Comparison of ENCODE assay signal across 18 mouse cellular contexts in genomic region chr13:98626736-98627135, GRCm38 (mm10). TPM values are rescaled to one million over a fixed set of nuclear protein-coding genes. Genes with fewer than 3 reads are reported as not detected.
DNase-seq lines count a peak whose midpoint lies in the region; ATAC-seq and TF ChIP-seq lines count a peak whose summit lies in the region.
"Had no signal": no experiment of that assay in that cellular context is flagged by ENCODE, and none has a peak within 500 bp of the region (broad histone marks: within the 10 kb centered on the region; RNA-seq: fewer than 3 reads in every experiment).

No protein-coding gene starts in this region.

- H3K9me3 ChIP-seq in intestine, embryonic 15.5 days = no peaks in the 10 kb centered on the region
- no peaks in the 10 kb centered on the region for H3K9me3 ChIP-seq in kidney, embryonic 16.5 days (ENCODE audit: low read length)
- H3K9me3 ChIP-seq in limb, embryonic 14.5 days (ENCODE audit: control insufficient read depth, low read length) = no peaks in the 10 kb centered on the region
- H3K9me3 ChIP-seq: forebrain, embryonic 13.5 days; heart, embryonic 12.5 days; limb, embryonic 15.5 days; neural tube, embryonic 13.5 days had no signal

- no peak overlapping the region for H3K4me3 ChIP-seq in intestine, embryonic 15.5 days (replicated peaks)
- peak overlapping the region; percentile 12; the same call in 1 of the 2 replicates for H3K4me3 ChIP-seq in kidney, embryonic 16.5 days (ENCODE audit: low read length)
- H3K4me3 ChIP-seq in limb, embryonic 14.5 days (replicated peaks; ENCODE audit: low read length) = no peak overlapping the region
- H3K4me3 ChIP-seq: forebrain, embryonic 13.5 days; heart, embryonic 12.5 days; limb, embryonic 15.5 days; neural tube, embryonic 13.5 days had no signal

- no peaks in the 10 kb centered on the region for H3K4me1 ChIP-seq in intestine, embryonic 15.5 days (replicated peaks)
- H3K4me1 ChIP-seq in kidney, embryonic 16.5 days (ENCODE audit: insufficient read depth, low read length) = peaks cover 24% of the 10 kb centered on the region
- H3K4me1 ChIP-seq in limb, embryonic 14.5 days (ENCODE audit: control insufficient read depth, insufficient read depth, low read length) = no peaks in the 10 kb centered on the region; the same call in 1 of the 2 replicates
- H3K4me1 ChIP-seq: forebrain, embryonic 13.5 days had no signal

- no peaks in the 10 kb centered on the region for H3K36me3 ChIP-seq in intestine, embryonic 15.5 days
- no peaks in the 10 kb centered on the region for H3K36me3 ChIP-seq in kidney, embryonic 16.5 days (ENCODE audit: insufficient read depth, low read length)
- no peaks in the 10 kb centered on the region for H3K36me3 ChIP-seq in limb, embryonic 14.5 days (ENCODE audit: control insufficient read depth, insufficient read depth, low read length)
- H3K36me3 ChIP-seq: heart, embryonic 12.5 days; limb, embryonic 15.5 days; neural tube, embryonic 13.5 days had no signal

- H3K27me3 ChIP-seq in intestine, embryonic 15.5 days (replicated peaks) = no peaks in the 10 kb centered on the region
- H3K27me3 ChIP-seq in kidney, embryonic 16.5 days (ENCODE audit: insufficient read depth, low read length) = no peaks in the 10 kb centered on the region
- H3K27me3 ChIP-seq in limb, embryonic 14.5 days (ENCODE audit: control insufficient read depth, insufficient read depth, low read length) = no peaks in the 10 kb centered on the region
- H3K27me3 ChIP-seq: forebrain, embryonic 13.5 days; heart, embryonic 12.5 days; limb, embryonic 15.5 days; neural tube, embryonic 13.5 days had no signal

- TF ChIP-seq POLR2A in limb, embryonic 14.5 days (IDR thresholded peaks at IDR 0.05; ENCODE audit: borderline replicate concordance, extremely low read depth, insufficient read depth, insufficient read length) = no peak

- no peak for ATAC-seq in intestine, embryonic 15.5 days
- ATAC-seq in kidney, embryonic 16.5 days (ENCODE audit: low FRiP score, low TSS enrichment) = no peak; the same call in 1 of the 2 replicates
- no peak for ATAC-seq in limb, embryonic 14.5 days (ENCODE audit: low FRiP score, low read depth)
- no peak for ATAC-seq in erythroid progenitor cell, adult 5-6 weeks (replicated peaks; ENCODE audit: low FRiP score, poor library complexity, severe bottlenecking)
- ATAC-seq: forebrain, embryonic 13.5 days had no signal

- no peak overlapping the region for H3K27ac ChIP-seq in intestine, embryonic 15.5 days
- H3K27ac ChIP-seq in kidney, embryonic 16.5 days (ENCODE audit: low read length) = no peak overlapping the region; the same call in 1 of the 2 replicates
- H3K27ac ChIP-seq in limb, embryonic 14.5 days (replicated peaks; ENCODE audit: low read depth, low read length) = no peak overlapping the region
- H3K27ac ChIP-seq: forebrain, embryonic 13.5 days; limb, embryonic 15.5 days; neural tube, embryonic 13.5 days had no signal

- WGBS in intestine, embryonic 15.5 days = 27% methylated on average over 20 of the region's 20 CpGs
- 12% methylated on average over 20 of the region's 20 CpGs for WGBS in kidney, embryonic 16.5 days
- WGBS in limb, embryonic 14.5 days = 35% methylated on average over 20 of the region's 20 CpGs

- DNase-seq in forelimb bud, embryonic 11.5 days (ENCODE audit: low read depth, low spot score) = peak; percentile 40
- DNase-seq in limb, embryonic 14.5 days (ENCODE audit: low spot score) = no peak
- no peak for DNase-seq in adrenal gland, postnatal 25 days
- DNase-seq in thymus, postnatal 0 days (ENCODE audit: low spot score) = no peak
- DNase-seq: cerebellum, postnatal 36 days; gastrocnemius, postnatal 10 days; layer of hippocampus, postnatal 36 days had no signal

- no peak overlapping the region for H3K9ac ChIP-seq in intestine, embryonic 15.5 days
- no peak overlapping the region for H3K9ac ChIP-seq in kidney, embryonic 16.5 days (replicated peaks; ENCODE audit: low read length)
- H3K9ac ChIP-seq in limb, embryonic 14.5 days (ENCODE audit: low read depth, low read length, severe bottlenecking) = no peak overlapping the region
- H3K9ac ChIP-seq: forebrain, embryonic 13.5 days; heart, embryonic 12.5 days; limb, embryonic 15.5 days; neural tube, embryonic 13.5 days had no signal

- peak overlapping the region; percentile 14; the same call in 1 of the 2 replicates for H3K4me2 ChIP-seq in intestine, embryonic 15.5 days (replicated peaks)
- peak overlapping the region; percentile 42 for H3K4me2 ChIP-seq in kidney, embryonic 16.5 days (replicated peaks; ENCODE audit: low read depth, low read length)
- 0 out of 2 replicates have a peak overlapping the region, but pooled peaks have one; percentile 21 for H3K4me2 ChIP-seq in limb, embryonic 14.5 days (replicated peaks; ENCODE audit: low read depth, low read length, severe bottlenecking)
- H3K4me2 ChIP-seq: forebrain, embryonic 13.5 days; heart, embryonic 12.5 days; limb, embryonic 15.5 days; neural tube, embryonic 13.5 days had no signal

RNA-seq across cellular contexts. Expression of gene Tmem174, which starts 10.5 kb away (rescaled TPM):
- polyA plus RNA-seq in intestine, embryonic 15.5 days (2015; fragmentation: Nextera tagmentation; extraction: Ambion mirVana) = 0.06 and 0.09 TPM in 2 replicates
- polyA plus RNA-seq in kidney, embryonic 16.5 days (2015; fragmentation: Nextera tagmentation; extraction: Ambion mirVana) = 41.1 and 44.3 TPM in 2 replicates
- not detected in 2 replicates for polyA plus RNA-seq in limb, embryonic 14.5 days (2012; rRNA removed)
- polyA plus RNA-seq in limb, embryonic 14.5 days (2014; fragmentation: Nextera tagmentation; extraction: Ambion mirVana) = not detected in 2 replicates
- not detected in 2 replicates for total RNA-seq in erythroid progenitor cell, adult 5-6 weeks (2015; ENCODE audit: low replicate concordance)
- total RNA-seq in erythroid progenitor cell, adult 5-6 weeks (2017; ENCODE audit: low replicate concordance) = not detected in 2 replicates
- total RNA-seq in adrenal gland, postnatal 25 days (2021) = not detected in 2 replicates
- polyA plus RNA-seq in thymus, postnatal 0 days (2015; fragmentation: Nextera tagmentation; extraction: Ambion mirVana) = not detected in 2 replicates
- total RNA-seq: gastrocnemius, postnatal 10 days; hematopoietic stem cell, adult 5-6 weeks; MEL had no signal
- polyA plus RNA-seq: embryonic facial prominence, embryonic 14.5 days; forebrain, embryonic 13.5 days; heart, embryonic 12.5 days; limb, embryonic 15.5 days; neural tube, embryonic 13.5 days; testis, adult 2 months had no signal

Comparison
In these comparisons a context has a peak if more than half of its experiments do, and no peak if none do; other contexts are left out.
1. RNA of gene Tmem174, which starts 10.5 kb away (polyA plus RNA-seq): 41.1 to 44.3 TPM in kidney, embryonic 16.5 days; 0.06 to 0.09 TPM in intestine, embryonic 15.5 days, not detected in limb, embryonic 14.5 days and not detected in thymus, postnatal 0 days; every median in the first group is over 10 times any median in the second.
2. Peak in every context shown above with its lines, with median percentiles within 50 percentile points of each other: H3K4me2 ChIP-seq.